Mouse (Mus musculus): Measurements from ENCODE around the gene Zdhhc4.

DNA sequence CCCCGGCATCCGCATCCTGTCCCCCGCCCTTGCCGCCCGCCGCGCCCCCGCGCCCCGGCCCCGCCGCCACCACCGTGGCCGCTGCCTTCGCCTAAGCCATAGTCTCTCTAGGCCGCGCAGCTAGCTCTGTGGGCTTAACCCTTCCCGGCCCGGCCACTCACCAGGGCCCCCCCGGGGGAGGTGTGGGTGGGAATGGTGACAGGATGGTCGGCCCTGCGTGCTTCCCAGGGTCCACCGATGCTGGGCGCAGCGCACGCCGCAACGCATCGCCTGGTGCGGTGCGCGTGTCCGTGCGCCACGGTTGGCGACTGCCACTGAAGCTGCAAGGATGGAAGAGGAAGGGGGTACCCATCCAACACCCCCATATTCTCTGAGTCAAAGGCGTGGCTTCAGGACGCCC, 35.7 kb downstream of the Zdhhc4 start, which contains the start of gene Zfp853:
- no peak for TF ChIP-seq GATA1 (IDR thresholded peaks at IDR 0.05; ENCODE audit: borderline replicate concordance, low read length)
- no peak for TF ChIP-seq FLI1 (IDR thresholded peaks at IDR 0.05; ENCODE audit: low read length)
